Mouse (Mus musculus) midbrain, embryonic 11.5 days (tissue): Measurements from ENCODE around the gene Prmt3. TPM values are rescaled to one million over a fixed set of nuclear protein-coding genes. Genes with fewer than 3 reads are reported as not detected.
A peak's percentile ranks its signal among the peaks of the same experiment; 100 is the strongest.

Source experiments
- ATAC-seq: fragments of 200-750 bp; cut with Nextera tagmentation; 2 replicates; pipeline ENCODE4 v1.8.0; 2017; ENCODE audit warnings: moderate TSS enrichment, moderate library complexity; ENCODE audit not compliant: low FRiP score
- DNase-seq: peaks from one replicate; pipeline ENCODE4 v3.0.0; 2015; ENCODE audit warnings: low spot score; ENCODE audit errors: missing footprints
- H3K27ac ChIP-seq: fragments of 300-500 bp; sonication (generic); 2 replicates; pipeline ENCODE4 v1.5.1; 2014; ENCODE audit warnings: low read depth, low read length
- H3K27me3 ChIP-seq: fragments of 300-500 bp; sonication (generic); 2 replicates; pipeline ENCODE4 v1.6.1; 2014; ENCODE audit warnings: mild to moderate bottlenecking, low read length, moderate library complexity, mixed read lengths; ENCODE audit not compliant: control insufficient read depth, insufficient read depth
- H3K36me3 ChIP-seq: fragments of 300-500 bp; sonication (generic); 2 replicates; pipeline ENCODE4 v1.6.1; 2014; ENCODE audit warnings: mild to moderate bottlenecking, low read length, moderate library complexity, mixed read lengths; ENCODE audit not compliant: control insufficient read depth, insufficient read depth
- H3K4me1 ChIP-seq: fragments of 300-500 bp; sonication (generic); 2 replicates; pipeline ENCODE4 v1.6.1; 2014; ENCODE audit warnings: low read length; ENCODE audit not compliant: control insufficient read depth, insufficient read depth
- H3K4me2 ChIP-seq: fragments of 300-500 bp; sonication (generic); 2 replicates; pipeline ENCODE4 v1.6.1; 2014; ENCODE audit warnings: mild to moderate bottlenecking, moderate library complexity
- H3K4me3 ChIP-seq: fragments of 300-500 bp; sonication (generic); 2 replicates; pipeline ENCODE4 v1.5.1; 2014; ENCODE audit warnings: low read depth, low read length
- H3K9ac ChIP-seq: fragments of 300-500 bp; sonication (generic); 2 replicates; pipeline ENCODE4 v1.6.1; 2014; ENCODE audit warnings: low read length
- H3K9me3 ChIP-seq: fragments of 300-500 bp; sonication (generic); 2 replicates; pipeline ENCODE4 v1.6.1; 2016; ENCODE audit warnings: low read length; ENCODE audit not compliant: control insufficient read depth
- WGBS: fragments of 180-500 bp; shearing (Covaris S2); extraction: QIAGEN DNeasy Blood & Tissue Kit; methylation state at CpG from one replicate; pipeline ENCODE4 v1.1.7; 2014; 5-methylcytosine and 5-hydroxymethylcytosine counted together
- polyA plus RNA-seq: library from polyadenylated mRNA; unstranded; fragments of >200 nt; fragmentation: Nextera tagmentation; extraction: Ambion mirVana; gene quantifications from 2 replicates; pipeline ENCODE4 v1.2.1, GENCODE M21; 2014

Gene Prmt3
- polyA plus RNA-seq, 1 experiment from 2014 or later, result 82.0 TPM

DNA sequence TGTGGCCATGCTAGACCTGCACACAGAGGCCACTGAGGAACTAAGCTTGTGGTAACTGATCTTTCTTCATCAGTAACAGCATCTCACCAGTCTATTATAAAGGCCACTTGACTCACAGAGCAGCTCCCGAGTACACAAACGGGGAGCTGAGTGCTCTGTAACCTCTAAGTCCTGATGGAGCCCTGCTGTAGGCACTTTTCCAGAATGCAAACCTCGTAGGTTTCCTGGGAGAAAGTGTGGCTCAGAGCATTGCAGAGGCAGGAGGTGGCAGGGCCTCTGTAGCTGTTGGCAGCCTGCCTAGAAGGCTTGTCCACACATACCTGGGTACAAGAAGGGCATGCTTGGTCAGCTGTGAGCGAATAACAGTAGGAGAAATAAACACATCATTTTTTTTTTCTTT lies 104.1 kb downstream of the Prmt3 start:
- H3K27me3 ChIP-seq, result no peaks in the 10 kb centered on the region
- H3K27ac ChIP-seq, result no peak overlapping the region
- H3K9me3 ChIP-seq, result no peaks in the 10 kb centered on the region
- H3K4me1 ChIP-seq, result peaks cover 10% of the 10 kb centered on the region; the same call in 1 of the 2 replicates
- DNase-seq (peak; percentile 85), ATAC-seq (no peak)
- no peak overlapping the region for H3K9ac ChIP-seq
- H3K4me3 ChIP-seq, result no peak overlapping the region
- WGBS, result 38% methylated on average over 4 of the region's 4 CpGs
- no peaks in the 10 kb centered on the region for H3K36me3 ChIP-seq
- H3K4me2 ChIP-seq, result no peak overlapping the region

DNA sequence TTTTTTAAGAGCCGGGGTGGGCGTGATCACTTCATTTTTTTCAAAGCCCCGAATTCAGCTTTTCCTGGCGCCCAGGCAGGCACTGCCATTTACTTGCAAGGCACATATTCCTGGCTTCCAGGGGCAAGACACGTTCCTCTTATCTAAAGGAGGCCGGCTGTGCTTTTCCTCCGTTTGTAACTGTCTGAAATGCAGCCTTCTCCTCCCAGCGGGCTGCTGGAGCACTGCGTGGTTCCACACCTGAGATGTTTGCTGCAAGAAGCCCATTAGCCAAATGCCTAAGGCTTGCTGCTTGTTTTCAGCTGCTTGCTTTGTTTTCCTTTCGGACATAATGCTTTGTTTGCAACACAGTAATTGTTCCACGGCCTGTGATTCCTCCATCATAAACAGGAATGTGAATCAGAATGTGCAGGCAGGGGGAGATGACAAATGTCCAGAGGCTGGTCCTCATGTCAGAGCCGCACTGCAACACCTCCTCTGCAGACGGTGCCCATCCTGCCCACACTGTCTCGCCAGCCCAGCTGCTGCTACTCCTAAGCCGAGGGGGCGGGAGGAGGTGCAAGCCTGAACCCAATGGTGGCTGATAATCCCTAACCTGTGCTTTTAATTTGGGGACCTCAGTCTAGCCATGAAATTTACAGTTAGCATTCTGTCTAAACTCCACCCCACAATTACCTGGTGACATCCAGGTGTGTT lies 104.7 kb downstream of the Prmt3 start:
- H3K9ac ChIP-seq, result no peak overlapping the region
- H3K27ac ChIP-seq, result no peak overlapping the region
- WGBS, result 39% methylated on average over 16 of the region's 16 CpGs

DNA sequence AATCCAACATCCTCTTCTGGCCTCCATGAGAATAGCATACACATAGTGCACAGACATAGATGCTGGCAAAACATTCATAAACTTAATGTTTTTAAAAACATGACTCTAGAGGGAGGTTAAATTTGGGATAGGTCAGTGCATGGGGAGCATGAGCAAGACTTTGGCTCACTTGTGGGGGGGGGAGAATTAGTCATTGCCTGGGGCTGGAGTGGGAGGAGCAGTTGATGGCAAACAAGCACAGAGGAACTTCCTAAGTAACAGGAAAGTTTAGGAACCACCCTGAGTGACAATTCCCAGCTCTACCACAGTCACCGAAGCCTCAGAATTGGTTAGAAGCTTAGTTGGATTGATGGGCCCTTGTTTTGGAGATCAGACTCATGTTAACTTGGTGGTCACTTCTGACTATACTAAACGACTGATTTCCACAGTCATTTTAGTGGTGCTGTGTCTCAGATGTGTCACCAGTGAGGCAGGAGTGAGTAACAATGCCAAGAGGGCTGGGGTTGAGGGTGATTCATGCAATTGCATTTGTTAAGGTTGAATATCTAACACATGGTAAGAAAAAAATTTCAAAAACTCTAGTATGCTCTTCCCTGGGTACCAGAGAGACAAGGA lies 109.7 kb downstream of the Prmt3 start:
- H3K36me3 ChIP-seq, result no peaks in the 10 kb centered on the region
- no peak overlapping the region for H3K4me3 ChIP-seq
- 71% methylated on average over 2 of the region's 2 CpGs for WGBS
- no peak overlapping the region for H3K4me2 ChIP-seq
- no peaks in the 10 kb centered on the region for H3K4me1 ChIP-seq
- H3K27ac ChIP-seq, result no peak overlapping the region
- no peaks in the 10 kb centered on the region for H3K9me3 ChIP-seq
- DNase-seq, result no peak
- no peak overlapping the region for H3K9ac ChIP-seq
- H3K27me3 ChIP-seq, result no peaks in the 10 kb centered on the region
- no peak for ATAC-seq

More for the DNA sequence above, 104.7 kb downstream of the Prmt3 start:
- no peak overlapping the region for H3K4me3 ChIP-seq
- no peak overlapping the region for H3K4me2 ChIP-seq
- no peaks in the 10 kb centered on the region for H3K36me3 ChIP-seq
- peaks cover 10% of the 10 kb centered on the region; the same call in 1 of the 2 replicates for H3K4me1 ChIP-seq
- ATAC-seq (no peak), DNase-seq (peak; percentile 84)
- H3K9me3 ChIP-seq, result no peaks in the 10 kb centered on the region
- no peaks in the 10 kb centered on the region for H3K27me3 ChIP-seq

DNA sequence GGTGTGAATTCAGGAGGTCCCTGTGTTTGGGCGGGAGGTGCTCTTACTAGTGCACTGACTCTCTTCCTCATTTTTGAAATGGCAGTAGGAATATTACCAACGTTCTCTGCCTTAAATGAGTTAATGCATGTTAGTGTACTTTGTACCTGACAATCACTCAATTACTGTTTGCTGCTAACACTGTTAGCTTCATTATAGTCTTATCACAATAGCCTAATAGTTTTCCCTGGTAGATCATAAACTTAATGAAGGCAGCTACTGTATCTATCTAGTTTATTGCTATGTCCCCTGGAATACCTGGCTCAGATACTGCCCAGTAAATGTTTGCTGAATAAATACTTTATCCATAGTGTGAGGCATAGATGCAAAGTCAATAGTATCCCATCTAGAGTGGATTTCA lies 116.6 kb downstream of the Prmt3 start:
- H3K9ac ChIP-seq, result no peak overlapping the region
- no peaks in the 10 kb centered on the region for H3K4me1 ChIP-seq
- DNase-seq (no peak), ATAC-seq (no peak)
- no peak overlapping the region for H3K4me3 ChIP-seq
- no peak overlapping the region for H3K27ac ChIP-seq
- no peaks in the 10 kb centered on the region for H3K36me3 ChIP-seq
- no peak overlapping the region for H3K4me2 ChIP-seq
- 92% methylated on average over 2 of the region's 2 CpGs for WGBS
- no peaks in the 10 kb centered on the region for H3K27me3 ChIP-seq
- no peaks in the 10 kb centered on the region for H3K9me3 ChIP-seq

DNA sequence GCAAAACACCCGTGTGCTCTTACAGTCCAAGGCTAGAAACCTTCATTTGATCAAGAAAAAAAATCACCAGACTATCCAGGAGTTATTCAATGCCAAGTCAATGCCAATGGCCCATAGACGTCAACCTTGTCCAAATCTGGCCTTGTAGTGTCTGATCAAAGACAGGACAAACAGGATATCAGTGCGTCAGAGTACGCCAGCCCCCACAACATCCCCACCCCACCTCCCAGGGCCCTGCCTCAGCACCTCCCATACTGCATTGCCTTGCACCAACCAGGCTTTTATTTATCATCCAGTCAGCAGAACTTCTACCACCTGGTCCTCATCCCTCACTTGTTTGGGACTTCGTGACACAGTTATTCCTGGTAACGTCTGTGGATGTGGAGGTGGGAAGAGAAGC lies 117.2 kb downstream of the Prmt3 start:
- no peak overlapping the region for H3K4me2 ChIP-seq
- no peaks in the 10 kb centered on the region for H3K9me3 ChIP-seq
- no peaks in the 10 kb centered on the region for H3K4me1 ChIP-seq
- DNase-seq (no peak), ATAC-seq (no peak)
- WGBS, result 83% methylated on average over 6 of the region's 6 CpGs
- H3K27ac ChIP-seq, result no peak overlapping the region
- no peaks in the 10 kb centered on the region for H3K36me3 ChIP-seq
- H3K27me3 ChIP-seq, result no peaks in the 10 kb centered on the region
- no peak overlapping the region for H3K4me3 ChIP-seq
- H3K9ac ChIP-seq, result no peak overlapping the region

DNA sequence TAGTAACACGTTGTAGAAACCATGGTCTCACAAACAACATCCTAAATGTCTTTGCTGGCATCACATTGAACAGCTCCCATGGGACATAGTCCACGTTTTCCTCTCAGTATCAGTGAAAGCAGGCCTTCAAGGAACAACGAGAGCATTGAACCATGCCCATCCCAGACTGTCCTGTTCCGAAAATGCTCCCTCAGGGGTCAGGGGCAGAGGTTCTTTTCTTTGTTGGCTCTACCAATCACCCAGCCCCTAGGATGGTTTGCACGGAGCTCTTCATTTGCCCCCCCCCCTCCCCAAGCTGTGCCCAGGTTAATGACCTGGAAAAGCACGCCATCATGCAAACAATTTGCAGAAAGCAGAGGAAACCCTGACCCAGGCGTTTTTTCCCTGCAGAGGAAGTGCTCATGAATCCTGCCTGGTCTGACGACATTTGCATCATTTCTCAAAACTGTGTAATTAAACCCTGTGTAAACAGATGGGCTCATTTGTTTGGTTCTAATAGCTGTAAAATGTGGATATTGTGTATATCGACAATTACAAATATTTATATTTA lies 123.9 kb downstream of the Prmt3 start:
- no peak overlapping the region for H3K27ac ChIP-seq
- H3K4me3 ChIP-seq, result no peak overlapping the region
- H3K9me3 ChIP-seq, result no peaks in the 10 kb centered on the region
- H3K36me3 ChIP-seq, result no peaks in the 10 kb centered on the region
- peaks cover 22% of the 10 kb centered on the region for H3K27me3 ChIP-seq
- DNase-seq (no peak), ATAC-seq (0 out of 2 replicates have a peak, but pooled peaks have one; percentile 35)
- H3K9ac ChIP-seq, result no peak overlapping the region
- no peaks in the 10 kb centered on the region for H3K4me1 ChIP-seq
- H3K4me2 ChIP-seq, result no peak overlapping the region
- WGBS, result 48% methylated on average over 9 of the region's 9 CpGs

DNA sequence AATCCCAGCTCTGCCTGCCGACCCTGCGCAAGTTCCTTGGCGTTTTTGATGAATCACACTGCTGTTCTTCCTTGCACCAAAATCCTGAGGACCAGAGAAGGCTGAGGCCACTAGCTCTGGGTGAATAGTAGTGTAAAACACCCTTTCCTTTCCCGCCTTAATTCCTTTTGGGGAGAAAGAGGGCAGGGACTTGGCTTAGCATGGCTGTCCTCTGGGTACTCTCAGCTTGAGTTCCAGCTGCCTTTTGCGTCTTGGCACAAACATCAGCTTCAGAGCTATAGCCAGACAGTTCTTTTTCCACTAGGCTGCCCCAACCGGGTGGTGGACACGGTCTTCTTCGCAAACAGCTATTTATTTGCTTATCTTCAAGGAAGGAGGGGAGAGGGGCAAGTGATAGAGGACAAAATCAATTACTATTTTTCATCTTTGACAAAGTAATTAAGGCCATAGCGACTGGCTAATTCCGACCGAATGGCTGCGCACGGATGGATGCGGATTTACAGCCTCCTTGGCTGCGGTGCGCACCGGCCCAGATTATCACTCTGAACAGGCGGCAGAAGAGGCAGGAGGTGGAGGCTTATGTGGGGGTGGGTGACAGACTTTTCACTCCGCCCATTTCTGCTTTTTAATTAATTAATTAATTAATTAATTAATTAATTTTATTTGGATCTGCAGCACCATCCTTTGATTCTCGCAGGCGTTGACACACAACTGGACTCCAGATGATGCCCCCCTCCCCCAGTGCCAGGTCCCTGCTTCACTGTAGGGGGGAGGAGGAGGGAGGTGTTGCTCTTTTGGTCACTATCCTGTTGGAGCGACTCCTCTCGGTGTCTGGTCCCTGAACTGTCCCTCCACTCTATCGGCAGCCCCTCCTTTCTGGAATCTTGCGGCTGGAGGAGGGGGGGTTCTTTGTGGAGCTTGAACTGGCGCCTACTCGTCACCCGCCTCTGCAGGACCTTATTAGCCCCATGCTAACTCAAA lies 129.3 kb downstream of the Prmt3 start:
- DNase-seq (peak; percentile 95), ATAC-seq (peak; percentile 59)

More for the DNA sequence above, 129.3 kb downstream of the Prmt3 start:
- Histone ChIP-seq H3K27me3 (peaks cover 76% of the 10 kb centered on the region), H3K9me3 (no peaks in the 10 kb centered on the region), H3K4me1 (peaks cover 14% of the 10 kb centered on the region), H3K4me3 (peak overlapping the region; percentile 9; the same call in 1 of the 2 replicates), H3K4me2 (peak overlapping the region; percentile 30), H3K9ac (no peak overlapping the region), H3K27ac (no peak overlapping the region), H3K36me3 (no peaks in the 10 kb centered on the region)
- WGBS, result 1% methylated on average over 28 of the region's 28 CpGs
